Mouse (Mus musculus) ES-E14 (cell line): ENCODE data around the gene Krt23.

Experiments used
- CHD2 ChIP-seq: IDR thresholded peaks from 2 replicates; pipeline ENCODE4 v1.6.1; 2014; ENCODE audit warnings: mild to moderate bottlenecking, low read depth, low read length, inconsistent platforms
- MAFK ChIP-seq: IDR thresholded peaks from 2 replicates; pipeline ENCODE4 v1.6.1; 2014; ENCODE audit warnings: mild to moderate bottlenecking, low read depth, low read length, inconsistent platforms; ENCODE audit not compliant: insufficient read depth
- ZC3H11A ChIP-seq: IDR thresholded peaks from 2 replicates; pipeline ENCODE4 v1.6.1; 2012; ENCODE audit warnings: low read depth, mild to moderate bottlenecking, inconsistent platforms, low read length, borderline replicate concordance
- ZNF384 ChIP-seq: IDR thresholded peaks from 2 replicates; pipeline ENCODE4 v1.6.1; 2012; ENCODE audit warnings: low read depth, low read length, inconsistent platforms

GRCm38 (mm10) chr11:99493574-99493850, 575 bp upstream of the Krt23 start:
- TF ChIP-seq ZC3H11A (no peak), MAFK (no peak), ZNF384 (no peak), CHD2 (no peak)
